Mouse (Mus musculus): Measurements from ENCODE around the gene Gp5. TPM values are rescaled to one million over a fixed set of nuclear protein-coding genes. Genes with fewer than 3 reads are reported as not detected.

The Gp5 gene
- total and polyA plus RNA-seq, 3 experiments = 59.2 to 63.1 TPM; not detected in 1

DNA sequence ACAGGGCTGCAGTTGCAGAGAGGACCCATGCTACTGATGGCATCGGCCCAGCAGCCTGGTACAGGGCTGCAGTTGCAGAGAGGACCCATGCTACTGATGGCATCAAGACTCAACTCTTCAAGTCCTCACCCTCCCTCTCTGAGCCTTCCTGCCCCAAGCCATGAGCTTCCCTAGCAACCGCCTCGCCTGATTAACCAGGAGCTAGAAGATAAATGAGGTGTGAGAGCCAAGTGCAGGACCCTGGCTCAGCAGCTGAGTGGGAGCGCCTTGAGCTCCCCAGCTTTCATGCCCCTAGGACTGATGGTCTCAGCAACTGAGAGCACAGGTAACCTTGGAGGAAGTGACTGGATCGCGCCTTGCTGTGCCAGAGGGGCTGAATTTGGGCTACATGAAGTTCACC, 20.1 kb downstream of the Gp5 start:
- Histone ChIP-seq H3K27ac (ENCODE audit: control insufficient read depth, low read depth, low read length) (no peak overlapping the region), H3K27me3 (ENCODE audit: control insufficient read depth in 1 of 2, insufficient read depth in 2 of 2, low read length in 2 of 2) (peaks cover 3 to 20% of the 10 kb centered on the region in 2 experiments; a peak in 3 of 4 replicates), H3K9me3 (replicated peaks; ENCODE audit: insufficient read depth, low read length) (no peaks in the 10 kb centered on the region), H3K4me3 (ENCODE audit: control insufficient read depth in 1 of 2, insufficient read depth in 1 of 2, low read depth in 2 of 2, low read length in 2 of 2) (no peak overlapping the region), H3K4me1 (ENCODE audit: control insufficient read depth in 1 of 2, insufficient read depth in 2 of 2, low read length in 2 of 2) (no peaks in the 10 kb centered on the region), H3K9ac (ENCODE audit: control insufficient read depth, low read depth, low read length, poor library complexity, severe bottlenecking) (no peak overlapping the region), H3K79me2 (ENCODE audit: control insufficient read depth, insufficient read depth, low read length, poor library complexity) (no peaks in the 10 kb centered on the region), H3K36me3 (ENCODE audit: control insufficient read depth in 1 of 2, insufficient read depth in 2 of 2, low read length in 2 of 2) (no peaks in the 10 kb centered on the region)
- no peak for DNase-seq (ENCODE audit: low read depth, low spot score)
- TF ChIP-seq MAFK (IDR thresholded peaks at IDR 0.05; ENCODE audit: borderline replicate concordance, low read depth, low read length) (no peak), USF1 (IDR thresholded peaks at IDR 0.05; ENCODE audit: low read depth, low read length) (no peak), MYB (IDR thresholded peaks at IDR 0.05; ENCODE audit: low read depth, low read length) (no peak), MXI1 (IDR thresholded peaks at IDR 0.05; ENCODE audit: low read depth, low read length) (no peak), RAD21 (IDR thresholded peaks at IDR 0.05; ENCODE audit: low read depth, low read length) (no peak), GATA1 (IDR thresholded peaks at IDR 0.05; ENCODE audit: low read depth, low read length) (no peak), GABPA (IDR thresholded peaks at IDR 0.05; ENCODE audit: low read depth, low read length) (no peak), ZNF384 (IDR thresholded peaks at IDR 0.05; ENCODE audit: low read depth, low read length) (no peak), USF2 (IDR thresholded peaks at IDR 0.05; ENCODE audit: borderline replicate concordance in 1 of 2, insufficient read depth in 1 of 2, low read depth in 1 of 2, low read length in 2 of 2) (no peak), BHLHE40 (IDR thresholded peaks at IDR 0.05; ENCODE audit: borderline replicate concordance, low read depth, low read length) (no peak), MEF2A (IDR thresholded peaks at IDR 0.05; ENCODE audit: extremely low read depth, insufficient replicate concordance, low read depth, low read length, poor library complexity, severe bottlenecking) (no peak), ELF1 (IDR thresholded peaks at IDR 0.05; ENCODE audit: low read depth, low read length) (no peak), E2F4 (IDR thresholded peaks at IDR 0.05; ENCODE audit: borderline replicate concordance, low read depth, low read length) (no peak), MYC (IDR thresholded peaks at IDR 0.05; ENCODE audit: low read depth, low read length) (no peak)

DNA sequence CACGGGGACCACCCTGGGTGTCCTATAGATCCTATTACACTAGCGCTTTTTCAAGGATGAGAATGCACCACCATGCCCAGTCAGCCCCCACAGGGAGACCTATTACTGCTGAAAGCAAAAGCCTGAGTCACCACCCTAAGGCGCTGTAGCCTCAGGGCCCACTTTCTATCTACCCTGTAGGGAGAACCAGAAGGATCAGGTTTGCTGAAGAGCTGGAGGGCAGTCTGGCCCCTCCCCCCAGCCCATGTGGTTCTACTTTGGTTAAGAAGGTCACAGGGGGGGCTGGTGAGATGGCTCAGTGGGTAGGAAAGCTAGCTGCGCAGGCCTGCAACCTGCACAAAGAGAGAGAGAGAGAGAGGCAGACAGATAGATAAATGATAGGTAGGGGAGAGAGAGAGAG, 24.9 kb downstream of the Gp5 start:
- H3K79me2 ChIP-seq (ENCODE audit: control insufficient read depth, insufficient read depth, low read length, poor library complexity) = no peaks in the 10 kb centered on the region
- no peak overlapping the region for H3K27ac ChIP-seq (ENCODE audit: control insufficient read depth, low read depth, low read length)
- no peak for DNase-seq (ENCODE audit: low read depth, low spot score)
- H3K4me1 ChIP-seq (ENCODE audit: control insufficient read depth in 1 of 2, insufficient read depth in 2 of 2, low read length in 2 of 2) = no peaks in the 10 kb centered on the region
- H3K9me3 ChIP-seq (replicated peaks; ENCODE audit: insufficient read depth, low read length) = no peaks in the 10 kb centered on the region
- H3K4me3 ChIP-seq (ENCODE audit: control insufficient read depth in 1 of 2, insufficient read depth in 1 of 2, low read depth in 2 of 2, low read length in 2 of 2) = no peak overlapping the region
- no peaks in the 10 kb centered on the region for H3K36me3 ChIP-seq (ENCODE audit: control insufficient read depth in 1 of 2, insufficient read depth in 2 of 2, low read length in 2 of 2)
- H3K9ac ChIP-seq (ENCODE audit: control insufficient read depth, low read depth, low read length, poor library complexity, severe bottlenecking) = no peak overlapping the region
- H3K27me3 ChIP-seq (ENCODE audit: control insufficient read depth in 1 of 2, insufficient read depth in 2 of 2, low read length in 2 of 2) = peaks cover 11 to 19% of the 10 kb centered on the region in 2 experiments
- TF ChIP-seq POLR2A (IDR thresholded peaks at IDR 0.05; ENCODE audit: control insufficient read depth in 1 of 2, insufficient read depth in 1 of 2, low read depth in 1 of 2, low read length in 2 of 2, poor library complexity in 1 of 2) (no peak), UBTF (IDR thresholded peaks at IDR 0.05; ENCODE audit: borderline replicate concordance, insufficient read depth, low read depth, low read length) (no peak), TCF12 (IDR thresholded peaks at IDR 0.05; ENCODE audit: low read depth, low read length) (no peak), MYB (IDR thresholded peaks at IDR 0.05; ENCODE audit: low read depth, low read length) (no peak), MXI1 (IDR thresholded peaks at IDR 0.05; ENCODE audit: low read depth, low read length) (no peak), ZNF384 (IDR thresholded peaks at IDR 0.05; ENCODE audit: low read depth, low read length) (no peak), CHD1 (IDR thresholded peaks at IDR 0.05; ENCODE audit: low read depth, low read length) (no peak), ETS1 (IDR thresholded peaks at IDR 0.05; ENCODE audit: low read depth, low read length) (no peak), KAT2A (conservative IDR thresholded peaks at IDR 0.05; ENCODE audit: low read depth, low read length) (no peak), GABPA (IDR thresholded peaks at IDR 0.05; ENCODE audit: low read depth, low read length) (no peak), NELFE (IDR thresholded peaks at IDR 0.05; ENCODE audit: low read depth, low read length) (no peak), RCOR1 (IDR thresholded peaks at IDR 0.05; ENCODE audit: low read depth, low read length) (no peak)
